Mouse (Mus musculus): ENCODE measurements at regions not wholly inside any gene's neighbourhood (a gene's known extent, or its start where the extent isn't known, plus 50 kb on each side); places are given as distances from the start of the nearest gene placed in this dataset.

DNA sequence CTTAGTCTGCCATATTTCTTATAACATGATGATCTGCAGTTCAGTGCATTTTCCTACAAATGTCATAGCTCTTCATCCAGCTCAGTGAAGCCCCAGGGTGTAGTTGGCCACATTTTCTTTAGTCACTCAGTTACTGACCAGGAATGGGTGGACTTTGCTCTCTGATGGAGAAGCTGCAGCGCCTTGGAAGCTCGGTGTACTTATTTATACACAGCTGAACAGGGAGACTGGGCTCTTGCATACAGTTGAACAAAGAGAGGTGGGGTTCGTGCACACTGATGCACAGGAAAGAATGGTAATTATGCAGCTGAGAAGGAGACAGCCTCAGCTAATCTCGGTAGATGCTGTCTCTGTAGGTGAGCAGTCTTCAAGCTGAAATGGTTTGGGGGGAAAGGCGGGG is 468.0 kb downstream of the Zfp704 start:
- no peaks in the 10 kb centered on the region for H3K4me1 ChIP-seq (replicated peaks; ENCODE audit: control insufficient read depth, insufficient read depth, low read length)
- no peak for TF ChIP-seq CTCF (IDR thresholded peaks at IDR 0.05; ENCODE audit: borderline replicate concordance, control insufficient read depth, extremely low read depth, insufficient read depth, low read length, poor library complexity)
- DNase-seq = no peak
- H3K27me3 ChIP-seq (ENCODE audit: control insufficient read depth, insufficient read depth, low read length) = no peaks in the 10 kb centered on the region
- no peaks in the 10 kb centered on the region for H3K36me3 ChIP-seq (ENCODE audit: control insufficient read depth, insufficient read depth, low read length)
- 96% methylated on average over 5 of the region's 5 CpGs for WGBS
- H3K4me3 ChIP-seq (ENCODE audit: control insufficient read depth, insufficient read depth, low read length) = no peak overlapping the region
- no peak overlapping the region for H3K27ac ChIP-seq (ENCODE audit: control insufficient read depth, insufficient read depth, low read length)

DNA sequence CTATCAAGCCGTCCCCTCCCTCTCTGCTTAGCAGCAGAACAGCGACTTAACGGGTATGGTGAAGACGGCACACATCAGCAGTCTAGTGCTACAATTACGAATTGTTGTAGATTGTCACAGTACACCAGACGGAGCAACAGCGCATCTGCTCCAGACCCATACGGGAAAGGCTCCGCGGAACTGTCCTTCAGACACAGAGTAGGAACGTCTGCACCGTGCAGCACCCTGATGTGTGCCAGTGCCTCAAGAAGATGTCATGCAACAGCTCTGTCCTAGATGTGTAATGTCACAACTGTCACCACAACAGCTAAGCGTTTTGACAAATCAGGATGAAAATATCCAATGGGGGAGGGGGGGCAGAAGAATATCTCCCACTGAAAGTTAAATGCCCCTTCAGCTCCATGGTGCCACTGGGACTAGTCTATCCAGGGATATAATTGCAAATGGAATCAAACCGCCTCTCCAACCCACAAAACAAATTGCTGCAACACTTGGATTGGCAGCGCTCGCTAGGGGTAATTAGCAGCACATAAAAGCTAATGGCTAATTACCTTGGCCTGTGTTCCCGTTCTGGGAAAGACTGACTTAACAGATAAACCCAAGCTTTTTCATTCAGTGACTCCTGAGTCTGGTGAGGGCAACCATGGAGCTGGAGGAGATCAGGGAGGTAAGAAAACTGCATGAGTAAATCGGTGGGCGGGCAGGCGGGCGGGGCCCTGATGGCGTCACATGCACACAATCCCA is 472.6 kb downstream of the Zfp704 start:
- no peaks in the 10 kb centered on the region for H3K36me3 ChIP-seq (ENCODE audit: control insufficient read depth, insufficient read depth, low read length)
- DNase-seq = no peak
- no peaks in the 10 kb centered on the region for H3K27me3 ChIP-seq (ENCODE audit: control insufficient read depth, insufficient read depth, low read length)
- peaks cover 2% of the 10 kb centered on the region; the same call in 1 of the 2 replicates for H3K4me1 ChIP-seq (replicated peaks; ENCODE audit: control insufficient read depth, insufficient read depth, low read length)
- TF ChIP-seq POLR2A (IDR thresholded peaks at IDR 0.05; ENCODE audit: control insufficient read depth, extremely low read depth, insufficient read depth, low read length, poor library complexity) (no peak), CTCF (IDR thresholded peaks at IDR 0.05; ENCODE audit: borderline replicate concordance, control insufficient read depth, extremely low read depth, insufficient read depth, low read length, poor library complexity) (no peak)
- no peak overlapping the region for H3K27ac ChIP-seq (ENCODE audit: control insufficient read depth, insufficient read depth, low read length)
- WGBS = 97% methylated on average over 22 of the region's 22 CpGs
- H3K4me3 ChIP-seq (ENCODE audit: control insufficient read depth, insufficient read depth, low read length) = no peak overlapping the region

DNA sequence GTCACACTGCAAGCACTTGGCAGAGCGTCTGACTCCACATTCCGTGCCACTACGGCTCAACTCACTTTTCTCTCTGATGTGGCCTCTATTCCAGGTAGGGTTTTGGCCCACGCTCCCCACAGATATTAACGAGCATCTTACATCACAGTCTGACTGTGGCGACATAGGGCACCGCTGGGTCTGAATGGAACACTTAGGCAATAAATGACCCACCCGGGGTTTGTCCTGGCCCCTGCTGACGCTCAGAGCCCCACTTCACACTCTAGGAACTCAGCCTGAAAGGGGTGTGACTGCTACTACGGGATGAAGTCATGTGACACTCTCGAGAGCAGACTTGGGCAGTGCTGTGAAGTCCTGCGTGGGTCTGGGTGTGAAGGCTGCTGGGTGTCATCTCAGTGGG is 475.9 kb downstream of the Zfp704 start:
- no peaks in the 10 kb centered on the region for H3K27me3 ChIP-seq (ENCODE audit: control insufficient read depth, insufficient read depth, low read length)
- 91% methylated on average over 12 of the region's 12 CpGs for WGBS
- no peaks in the 10 kb centered on the region for H3K36me3 ChIP-seq (ENCODE audit: control insufficient read depth, insufficient read depth, low read length)
- no peak overlapping the region for H3K27ac ChIP-seq (ENCODE audit: control insufficient read depth, insufficient read depth, low read length)
- no peak overlapping the region for H3K4me3 ChIP-seq (ENCODE audit: control insufficient read depth, insufficient read depth, low read length)
- DNase-seq = no peak
- H3K4me1 ChIP-seq (replicated peaks; ENCODE audit: control insufficient read depth, insufficient read depth, low read length) = peaks cover 3% of the 10 kb centered on the region; the same call in 1 of the 2 replicates
- no peak for TF ChIP-seq POLR2A (IDR thresholded peaks at IDR 0.05; ENCODE audit: control insufficient read depth, extremely low read depth, insufficient read depth, low read length, poor library complexity)
- no peak for TF ChIP-seq CTCF (IDR thresholded peaks at IDR 0.05; ENCODE audit: borderline replicate concordance, control insufficient read depth, extremely low read depth, insufficient read depth, low read length, poor library complexity)

DNA sequence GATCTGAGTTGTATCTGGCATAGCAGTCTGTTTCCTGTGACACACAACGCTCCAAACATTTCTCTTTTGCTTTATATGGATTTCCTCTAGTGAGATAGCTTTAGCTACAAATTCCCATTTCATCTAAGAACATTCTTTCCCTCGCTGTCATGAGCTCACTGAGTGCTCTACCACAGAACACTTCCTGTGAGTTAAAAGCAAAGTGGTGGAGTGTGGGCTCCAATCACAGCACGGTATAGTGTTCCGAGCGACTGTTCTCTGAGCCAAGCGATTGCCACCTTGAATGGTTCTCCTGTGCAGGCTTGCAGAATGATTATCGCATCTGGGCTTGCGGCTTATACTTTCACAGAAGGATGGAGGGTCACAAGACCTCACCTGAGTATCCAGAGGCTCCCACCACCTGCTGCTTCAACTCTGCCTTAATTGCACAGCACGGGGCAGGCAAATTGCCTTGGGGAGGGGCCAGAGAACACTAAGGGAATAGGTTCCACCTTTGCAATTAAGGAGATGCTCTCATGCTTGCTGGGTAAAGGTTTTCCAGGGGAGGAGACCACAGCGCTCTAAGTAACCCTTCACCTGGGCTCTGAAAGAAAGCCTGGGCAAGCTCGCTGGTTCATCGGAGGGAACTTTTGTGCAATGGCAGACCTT is 477.7 kb downstream of the Zfp704 start:
- TF ChIP-seq CTCF (IDR thresholded peaks at IDR 0.05; ENCODE audit: borderline replicate concordance, control insufficient read depth, extremely low read depth, insufficient read depth, low read length, poor library complexity) = no peak
- no peak for TF ChIP-seq POLR2A (IDR thresholded peaks at IDR 0.05; ENCODE audit: control insufficient read depth, extremely low read depth, insufficient read depth, low read length, poor library complexity)
- 49% methylated on average over 12 of the region's 12 CpGs for WGBS
- no peak for DNase-seq
- Histone ChIP-seq H3K4me3 (ENCODE audit: control insufficient read depth, insufficient read depth, low read length) (no peak overlapping the region), H3K27me3 (ENCODE audit: control insufficient read depth, insufficient read depth, low read length) (no peaks in the 10 kb centered on the region), H3K36me3 (ENCODE audit: control insufficient read depth, insufficient read depth, low read length) (no peaks in the 10 kb centered on the region), H3K27ac (ENCODE audit: control insufficient read depth, insufficient read depth, low read length) (no peak overlapping the region), H3K4me1 (replicated peaks; ENCODE audit: control insufficient read depth, insufficient read depth, low read length) (peaks cover 3% of the 10 kb centered on the region; the same call in 1 of the 2 replicates)

DNA sequence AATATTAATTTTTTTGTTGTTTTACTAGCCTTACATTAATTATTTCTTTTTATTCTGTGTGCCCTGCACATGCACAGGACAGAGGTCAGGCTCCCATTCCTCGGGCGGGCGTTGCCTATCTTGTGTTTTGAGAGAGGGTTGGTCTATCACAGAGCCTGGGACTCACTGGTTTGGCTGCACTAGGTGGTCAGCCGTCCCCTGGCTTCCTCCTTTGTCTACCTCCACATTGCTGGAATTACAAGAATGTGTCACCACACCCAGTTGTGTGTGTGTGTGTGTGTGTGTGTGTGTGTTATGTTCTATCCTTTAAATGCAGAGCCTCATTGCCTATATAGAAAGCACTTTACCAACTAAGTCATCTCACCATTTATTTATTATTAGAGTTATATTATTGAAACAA is 478.5 kb downstream of the Zfp704 start:
- Histone ChIP-seq H3K4me1 (replicated peaks; ENCODE audit: control insufficient read depth, insufficient read depth, low read length) (peaks cover 3% of the 10 kb centered on the region; the same call in 1 of the 2 replicates), H3K36me3 (ENCODE audit: control insufficient read depth, insufficient read depth, low read length) (no peaks in the 10 kb centered on the region), H3K4me3 (ENCODE audit: control insufficient read depth, insufficient read depth, low read length) (no peak overlapping the region), H3K27ac (ENCODE audit: control insufficient read depth, insufficient read depth, low read length) (no peak overlapping the region), H3K27me3 (ENCODE audit: control insufficient read depth, insufficient read depth, low read length) (no peaks in the 10 kb centered on the region)
- WGBS = 93% methylated on average over 4 of the region's 4 CpGs
- no peak for TF ChIP-seq CTCF (IDR thresholded peaks at IDR 0.05; ENCODE audit: borderline replicate concordance, control insufficient read depth, extremely low read depth, insufficient read depth, low read length, poor library complexity)
- no peak for TF ChIP-seq POLR2A (IDR thresholded peaks at IDR 0.05; ENCODE audit: control insufficient read depth, extremely low read depth, insufficient read depth, low read length, poor library complexity)
- no peak for DNase-seq

DNA sequence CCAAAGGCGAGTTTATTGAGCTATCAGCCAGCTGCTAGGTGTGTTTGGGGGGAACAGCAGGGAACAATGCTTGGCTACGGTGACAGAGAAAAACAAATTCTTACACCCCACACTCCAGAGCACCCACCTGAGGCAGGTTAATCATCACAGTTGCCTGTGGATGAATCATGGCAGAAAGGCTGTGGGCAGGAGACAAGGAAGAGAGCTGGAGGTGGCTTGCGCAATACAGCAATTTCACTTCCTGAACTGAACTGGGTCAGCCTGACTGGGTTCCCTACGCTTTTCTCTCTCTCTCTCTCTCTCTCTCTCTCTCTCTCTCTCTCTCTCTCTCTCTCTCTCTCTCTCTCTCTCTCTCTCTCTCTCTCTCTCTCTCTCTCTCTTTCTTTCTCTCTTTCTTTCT is 481.5 kb downstream of the Zfp704 start:
- TF ChIP-seq CTCF (IDR thresholded peaks at IDR 0.05; ENCODE audit: borderline replicate concordance, control insufficient read depth, extremely low read depth, insufficient read depth, low read length, poor library complexity) = no peak
- TF ChIP-seq POLR2A (IDR thresholded peaks at IDR 0.05; ENCODE audit: control insufficient read depth, extremely low read depth, insufficient read depth, low read length, poor library complexity) = no peak
- DNase-seq = no peak
- 74% methylated on average over 4 of the region's 4 CpGs for WGBS

More for the DNA sequence above, 481.5 kb downstream of the Zfp704 start:
- peaks cover 3% of the 10 kb centered on the region; the same call in 1 of the 2 replicates for H3K4me1 ChIP-seq (replicated peaks; ENCODE audit: control insufficient read depth, insufficient read depth, low read length)
- H3K27me3 ChIP-seq (ENCODE audit: control insufficient read depth, insufficient read depth, low read length) = no peaks in the 10 kb centered on the region
- H3K27ac ChIP-seq (ENCODE audit: control insufficient read depth, insufficient read depth, low read length) = no peak overlapping the region
- no peaks in the 10 kb centered on the region for H3K36me3 ChIP-seq (ENCODE audit: control insufficient read depth, insufficient read depth, low read length)
- no peak overlapping the region for H3K4me3 ChIP-seq (ENCODE audit: control insufficient read depth, insufficient read depth, low read length)

Measured in thymus, adult 2 months (tissue).